Mouse (Mus musculus) intestine, embryonic 16.5 days (tissue): ENCODE measurements at regions not wholly inside any gene's neighbourhood (a gene's known extent, or its start where the extent isn't known, plus 50 kb on each side); places are given as distances from the start of the nearest gene placed in this dataset.

Source experiments
- ATAC-seq: fragments of 200-750 bp; cut with Nextera tagmentation; 2 replicates; pipeline ENCODE4 v1.8.0; 2017; ENCODE audit warnings: moderate TSS enrichment, moderate library complexity
- H3K27ac ChIP-seq: fragments of 300-500 bp; sonication (generic); 2 replicates; pipeline ENCODE4 v1.5.1; 2014; ENCODE audit warnings: mild to moderate bottlenecking, low read length
- H3K27me3 ChIP-seq: fragments of 300-500 bp; sonication (generic); replicated peaks from 2 replicates; pipeline ENCODE4 v1.6.1; 2014; ENCODE audit warnings: low read length, control low read depth, mixed read lengths; ENCODE audit not compliant: control insufficient read depth, insufficient read depth
- H3K36me3 ChIP-seq: fragments of 300-500 bp; sonication (generic); 2 replicates; pipeline ENCODE4 v1.6.1; 2014; ENCODE audit warnings: low read length, control low read depth; ENCODE audit not compliant: control insufficient read depth, insufficient read depth
- H3K4me1 ChIP-seq: fragments of 300-500 bp; sonication (generic); 2 replicates; pipeline ENCODE4 v1.6.1; 2014; ENCODE audit warnings: low read length, control low read depth, mixed read lengths; ENCODE audit not compliant: control insufficient read depth, insufficient read depth
- H3K4me2 ChIP-seq: fragments of 300-500 bp; sonication (generic); 2 replicates; pipeline ENCODE4 v1.6.1; 2014; ENCODE audit warnings: low read depth, low read length, control low read depth
- H3K4me3 ChIP-seq: fragments of 300-500 bp; sonication (generic); 2 replicates; pipeline ENCODE4 v1.5.1; 2014; ENCODE audit warnings: mild to moderate bottlenecking, low read length
- H3K9ac ChIP-seq: fragments of 300-500 bp; sonication (generic); 2 replicates; pipeline ENCODE4 v1.6.1; 2014; ENCODE audit warnings: low read depth, low read length
- H3K9me3 ChIP-seq: fragments of 300-500 bp; sonication (generic); 2 replicates; pipeline ENCODE4 v1.6.1; 2016; ENCODE audit warnings: low read length, control low read depth; ENCODE audit not compliant: control insufficient read depth
- WGBS: fragments of 180-500 bp; shearing (Covaris S2); extraction: QIAGEN DNeasy Blood & Tissue Kit; methylation state at CpG from one replicate; pipeline ENCODE4 v1.1.7; 2014; 5-methylcytosine and 5-hydroxymethylcytosine counted together

DNA sequence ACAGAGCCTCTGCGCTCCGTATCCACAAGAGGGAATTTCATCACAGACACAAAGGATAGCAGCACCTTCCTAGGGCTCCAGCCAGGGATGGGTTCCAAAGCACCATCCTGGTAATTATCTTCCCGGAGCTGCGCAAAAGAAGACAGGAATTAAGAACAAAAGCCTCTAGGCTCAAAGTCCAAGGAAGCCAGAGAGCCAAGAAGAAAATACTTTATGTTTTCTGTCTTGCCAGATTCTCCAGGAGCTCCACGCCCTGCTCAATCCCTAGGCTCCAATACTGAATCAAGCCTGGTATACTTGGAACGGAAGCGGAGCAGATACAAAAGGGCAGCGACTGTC, 54.4 kb downstream of the Irf2bpl start:
- Histone ChIP-seq H3K4me1 (peaks cover 36% of the 10 kb centered on the region), H3K9me3 (no peaks in the 10 kb centered on the region), H3K9ac (0 out of 2 replicates have a peak overlapping the region, but pooled peaks have one; percentile 12), H3K27ac (no peak overlapping the region), H3K27me3 (no peaks in the 10 kb centered on the region), H3K36me3 (no peaks in the 10 kb centered on the region), H3K4me3 (no peak overlapping the region), H3K4me2 (no peak overlapping the region)
- 64% methylated on average over 8 of the region's 8 CpGs for WGBS
- no peak for ATAC-seq

DNA sequence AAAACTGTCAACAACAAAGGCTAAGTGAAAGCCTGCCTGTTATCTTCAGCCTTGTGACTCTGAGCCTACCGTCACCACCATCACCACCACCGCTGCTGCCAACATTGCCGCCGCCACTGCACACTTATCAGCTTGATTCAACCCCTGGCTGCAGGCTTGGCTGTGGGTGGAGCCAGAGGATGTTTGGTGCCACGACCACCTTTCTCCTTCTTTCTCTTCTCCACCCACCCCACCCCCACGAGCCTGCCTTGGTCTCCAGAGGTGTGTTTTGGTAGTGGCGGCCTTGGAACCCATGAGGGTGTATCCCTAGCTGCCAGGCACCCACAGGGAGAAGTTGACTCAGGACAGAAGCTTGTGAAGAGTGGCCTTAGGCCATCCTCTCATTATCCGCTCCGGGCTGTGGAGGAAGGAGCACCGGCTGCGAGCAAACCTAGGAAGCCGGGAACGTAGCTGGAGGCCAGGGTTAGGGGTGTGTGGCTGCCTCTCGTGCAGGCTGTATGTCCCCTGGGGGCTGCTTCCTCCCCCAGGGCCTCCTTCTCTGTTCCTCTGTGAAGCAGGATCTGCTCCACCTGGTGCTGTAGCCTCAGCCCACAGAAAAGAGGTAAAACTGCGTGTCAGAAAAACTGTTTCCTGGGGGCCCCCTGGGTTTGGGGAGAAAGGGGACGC, 54.9 kb downstream of the Irf2bpl start:
- Histone ChIP-seq H3K27ac (no peak overlapping the region; the same call in 1 of the 2 replicates), H3K36me3 (no peaks in the 10 kb centered on the region), H3K4me2 (no peak overlapping the region), H3K4me1 (peaks cover 41% of the 10 kb centered on the region), H3K4me3 (no peak overlapping the region), H3K27me3 (no peaks in the 10 kb centered on the region), H3K9me3 (no peaks in the 10 kb centered on the region), H3K9ac (0 out of 2 replicates have a peak overlapping the region, but pooled peaks have one; percentile 12)
- ATAC-seq: no peak
- 73% methylated on average over 16 of the region's 16 CpGs for WGBS

DNA sequence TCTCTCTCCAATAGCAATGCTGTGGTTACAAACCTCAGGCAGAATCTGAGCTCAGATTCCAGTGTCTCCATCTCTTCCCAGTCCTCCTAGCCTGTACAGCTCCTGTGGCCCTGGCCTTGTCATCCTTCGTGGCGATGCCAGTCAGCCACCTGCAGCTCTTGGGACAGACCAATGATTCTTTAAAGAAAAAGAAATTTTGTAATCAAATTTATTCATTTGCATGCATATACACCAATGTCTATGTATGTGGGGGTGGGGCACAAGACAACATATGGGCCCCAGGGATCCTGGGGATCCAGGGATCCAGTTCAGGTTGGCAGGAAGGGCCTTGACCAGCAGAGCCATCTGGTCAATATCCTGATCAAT, 57.4 kb downstream of the Irf2bpl start:
- H3K4me1 ChIP-seq: peaks cover 44% of the 10 kb centered on the region
- H3K9me3 ChIP-seq: no peaks in the 10 kb centered on the region
- no peak overlapping the region for H3K4me3 ChIP-seq
- H3K27me3 ChIP-seq: no peaks in the 10 kb centered on the region
- H3K4me2 ChIP-seq: no peak overlapping the region
- H3K9ac ChIP-seq: no peak overlapping the region
- H3K27ac ChIP-seq: no peak overlapping the region
- 92% methylated on average over 2 of the region's 2 CpGs for WGBS
- H3K36me3 ChIP-seq: no peaks in the 10 kb centered on the region
- ATAC-seq: no peak

DNA sequence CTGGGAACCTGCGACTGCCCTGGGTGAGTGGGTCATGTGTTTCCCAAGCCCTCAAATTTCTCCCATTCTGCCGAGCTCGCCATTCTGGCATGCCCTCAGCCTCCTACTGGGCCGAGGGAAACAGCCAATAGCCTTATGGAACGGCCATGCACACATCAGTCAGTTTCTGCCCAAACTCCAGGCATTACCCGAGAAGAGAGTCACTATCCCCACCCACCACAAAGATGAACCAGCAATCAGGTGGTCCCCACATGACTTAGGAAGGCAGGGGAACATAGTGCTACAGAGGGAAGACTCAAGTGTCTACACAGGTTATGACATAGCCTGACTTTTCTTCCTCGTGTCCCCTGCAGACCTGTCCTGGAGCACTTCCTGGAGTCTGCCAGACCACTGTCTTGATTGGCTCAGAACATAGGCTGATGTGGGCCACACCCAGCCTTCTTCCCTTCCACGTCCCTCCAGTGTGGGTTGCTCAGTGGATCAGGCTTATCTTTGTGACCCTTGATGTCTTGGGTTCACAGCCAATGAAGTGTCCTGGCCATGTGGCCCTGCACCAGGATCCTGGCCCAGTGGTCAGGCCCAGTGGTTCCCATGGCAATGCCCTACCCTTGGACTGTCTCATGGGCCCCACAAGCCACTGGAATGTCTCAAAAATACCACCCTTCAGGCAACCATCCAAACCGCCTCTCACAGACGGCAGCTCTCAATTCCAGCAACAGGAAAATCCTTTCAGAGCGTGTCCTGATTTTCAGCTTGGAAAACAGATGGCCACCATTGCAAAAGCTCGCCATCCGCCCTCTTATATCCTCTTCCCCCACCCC, 58.0 kb downstream of the Irf2bpl start:
- 63% methylated on average over 13 of the region's 13 CpGs for WGBS
- no peak overlapping the region for H3K4me2 ChIP-seq
- H3K27ac ChIP-seq: peak overlapping the region; percentile 18
- H3K36me3 ChIP-seq: no peaks in the 10 kb centered on the region
- peaks cover 38% of the 10 kb centered on the region for H3K4me1 ChIP-seq
- no peaks in the 10 kb centered on the region for H3K27me3 ChIP-seq
- no peaks in the 10 kb centered on the region for H3K9me3 ChIP-seq
- no peak overlapping the region for H3K9ac ChIP-seq
- ATAC-seq: no peak
- no peak overlapping the region for H3K4me3 ChIP-seq

DNA sequence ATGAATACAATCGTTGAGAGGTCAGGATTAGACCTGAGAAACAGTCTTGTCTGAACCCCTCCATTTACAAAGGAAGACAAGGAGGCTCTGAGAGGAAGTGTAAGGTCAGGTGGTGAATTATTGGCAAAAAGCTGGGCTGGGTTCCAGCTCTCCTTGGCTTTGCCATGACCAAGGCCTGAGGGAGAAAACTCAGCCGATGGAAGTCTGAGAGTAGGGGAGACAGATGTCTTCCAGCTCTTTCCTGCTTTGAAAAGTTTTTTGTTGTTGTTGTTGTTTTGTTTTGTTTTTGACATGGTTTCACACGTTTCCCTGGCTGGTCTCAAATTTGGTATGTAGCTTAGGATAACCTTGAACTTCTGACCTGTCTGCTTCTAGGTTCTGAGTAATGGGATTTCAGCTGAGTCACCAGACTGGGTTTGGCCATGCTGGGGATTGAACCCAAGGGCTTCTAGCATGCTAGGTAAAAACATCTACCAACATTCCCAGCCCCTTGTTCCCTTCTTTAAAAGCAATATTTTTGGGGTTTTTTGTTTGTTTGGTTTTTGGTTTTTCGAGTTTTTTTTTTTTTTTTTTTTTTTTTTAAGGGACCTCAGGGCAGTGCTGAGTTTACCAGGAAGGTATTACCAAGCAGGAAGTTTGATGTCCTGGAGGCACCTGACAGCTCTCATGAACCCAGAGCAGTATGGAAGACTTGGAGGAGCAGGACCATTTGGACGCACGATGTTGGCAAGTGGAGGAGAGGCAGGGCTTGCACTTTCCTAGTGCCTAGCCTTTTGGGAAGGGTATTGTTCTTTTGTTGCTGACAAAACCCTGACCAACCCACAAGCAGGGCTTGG, 58.8 kb downstream of the Irf2bpl start:
- no peak overlapping the region for H3K9ac ChIP-seq
- 54% methylated on average over 6 of the region's 6 CpGs for WGBS

DNA sequence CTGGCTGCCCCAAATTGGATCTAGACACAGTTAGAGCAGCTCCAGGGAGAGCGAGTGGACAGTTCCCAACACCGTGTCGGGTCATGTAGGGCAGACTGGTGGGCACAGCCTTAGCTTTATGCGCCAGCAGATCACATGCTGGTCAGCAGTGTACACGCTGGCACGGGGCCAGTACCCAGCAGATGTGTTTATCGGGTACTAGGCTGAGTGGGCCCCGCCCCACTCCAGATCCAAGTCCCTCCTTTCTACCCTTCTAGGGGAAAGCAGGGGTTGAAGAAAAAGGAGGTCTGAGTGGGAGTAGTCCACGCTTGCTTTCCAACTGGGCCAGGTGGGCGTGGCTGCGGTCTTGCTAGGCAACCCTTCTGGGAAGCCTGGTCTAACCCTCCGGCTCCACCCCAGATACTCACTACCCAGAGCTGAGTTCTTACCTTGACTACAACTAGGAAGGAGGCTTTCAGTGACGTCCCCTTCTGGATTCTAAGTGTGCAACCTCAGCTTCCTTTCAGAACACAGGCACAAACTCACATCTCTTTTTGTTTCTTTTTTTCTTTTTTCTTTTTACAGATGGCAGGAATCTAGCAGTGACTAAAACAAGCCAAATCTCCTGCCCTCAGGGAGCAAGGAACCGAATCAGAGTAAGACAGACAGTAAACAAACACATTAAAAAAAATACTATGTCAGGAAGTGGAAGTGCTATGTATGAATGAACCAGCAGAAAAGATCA, 59.6 kb downstream of the Irf2bpl start:
- H3K36me3 ChIP-seq: no peaks in the 10 kb centered on the region
- no peak overlapping the region for H3K4me3 ChIP-seq
- H3K4me2 ChIP-seq: peak overlapping the region; percentile 54; the same call in 1 of the 2 replicates
- no peaks in the 10 kb centered on the region for H3K27me3 ChIP-seq
- no peaks in the 10 kb centered on the region for H3K9me3 ChIP-seq
- ATAC-seq: peak; percentile 73
- H3K9ac ChIP-seq: peak overlapping the region; percentile 13; the same call in 1 of the 2 replicates
- peak overlapping the region; percentile 96 for H3K27ac ChIP-seq
- 12% methylated on average over 14 of the region's 14 CpGs for WGBS
- H3K4me1 ChIP-seq: peaks cover 33% of the 10 kb centered on the region

More for the DNA sequence above, 58.8 kb downstream of the Irf2bpl start:
- no peaks in the 10 kb centered on the region for H3K36me3 ChIP-seq
- no peaks in the 10 kb centered on the region for H3K27me3 ChIP-seq
- no peak overlapping the region for H3K4me2 ChIP-seq
- H3K4me3 ChIP-seq: no peak overlapping the region
- peaks cover 36% of the 10 kb centered on the region for H3K4me1 ChIP-seq
- peak overlapping the region; percentile 96 for H3K27ac ChIP-seq
- no peak for ATAC-seq
- H3K9me3 ChIP-seq: no peaks in the 10 kb centered on the region

DNA sequence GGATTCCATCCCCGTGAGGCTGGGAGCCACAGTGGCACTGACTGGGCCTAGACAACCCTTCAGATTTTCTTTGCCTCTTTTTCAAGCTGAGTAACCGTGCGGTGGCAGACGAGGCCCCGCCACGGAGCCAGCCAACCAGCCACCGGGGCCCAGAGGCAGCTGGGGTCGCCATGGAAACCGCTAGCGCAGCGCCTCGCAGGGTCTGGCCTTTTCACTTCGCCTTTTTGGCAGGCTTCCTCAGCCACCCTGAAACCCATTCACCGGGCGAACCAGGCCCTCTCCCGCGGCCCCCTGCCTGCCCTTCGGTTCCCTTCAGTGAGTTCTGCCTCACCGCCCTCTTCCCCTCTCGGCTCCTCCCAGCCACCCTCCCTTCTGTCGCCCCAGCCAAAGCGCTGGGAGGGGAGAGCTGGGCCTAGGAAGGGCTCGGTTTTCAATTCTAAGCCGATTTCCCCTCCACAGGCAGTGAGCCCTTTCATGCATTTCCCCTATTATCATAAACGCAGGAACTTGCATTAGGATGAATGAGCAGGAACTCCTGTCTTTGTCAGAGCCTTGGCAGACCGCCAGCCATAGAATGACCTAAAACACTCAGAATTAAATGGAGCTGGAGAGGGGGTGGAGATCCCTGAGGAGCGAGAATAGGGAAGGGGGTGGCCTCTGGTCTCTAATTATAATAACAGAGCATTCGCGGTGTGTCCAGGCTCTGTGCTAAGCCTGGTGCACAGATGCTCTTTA, 60.6 kb downstream of the Irf2bpl start:
- H3K27ac ChIP-seq: peak overlapping the region; percentile 96
- H3K4me3 ChIP-seq: peak overlapping the region; percentile 37
- 2% methylated on average over 29 of the region's 29 CpGs for whole genome bisulfite sequencing
- no peaks in the 10 kb centered on the region for H3K36me3 ChIP-seq
- ATAC-seq: peak; percentile 82
- peak overlapping the region; percentile 54 for H3K4me2 ChIP-seq
- H3K9me3 ChIP-seq: no peaks in the 10 kb centered on the region
- peaks cover 29% of the 10 kb centered on the region for H3K4me1 ChIP-seq
- no peaks in the 10 kb centered on the region for H3K27me3 ChIP-seq
- peak overlapping the region; percentile 66 for H3K9ac ChIP-seq

DNA sequence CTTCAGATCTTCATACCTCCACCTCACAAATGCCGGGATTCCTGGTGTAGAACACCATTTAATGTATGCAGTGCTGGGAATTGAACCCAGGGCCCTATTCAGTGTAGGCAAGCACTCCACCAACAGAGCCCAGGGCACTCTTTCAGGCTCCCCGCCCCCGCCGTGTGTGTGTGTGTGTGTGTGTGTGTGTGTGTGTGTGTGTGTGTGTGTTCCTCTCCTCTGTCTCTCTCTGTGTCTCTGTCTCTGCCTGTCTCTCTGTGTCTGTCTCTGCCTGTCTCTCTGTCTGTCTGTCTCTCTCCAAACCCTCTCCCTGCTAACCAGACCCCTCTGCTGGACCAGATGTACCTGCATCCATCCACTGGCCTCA, 61.1 kb downstream of the Irf2bpl start:
- H3K4me1 ChIP-seq: peaks cover 29% of the 10 kb centered on the region
- peak overlapping the region; percentile 37 for H3K4me3 ChIP-seq
- H3K36me3 ChIP-seq: no peaks in the 10 kb centered on the region
- no peaks in the 10 kb centered on the region for H3K27me3 ChIP-seq
- H3K9me3 ChIP-seq: no peaks in the 10 kb centered on the region
- no peak for ATAC-seq
- peak overlapping the region; percentile 54 for H3K4me2 ChIP-seq
- H3K27ac ChIP-seq: peak overlapping the region; percentile 96
- H3K9ac ChIP-seq: peak overlapping the region; percentile 66
- 70% methylated on average over 4 of the region's 4 CpGs for WGBS
